Mouse (Mus musculus): ENCODE measurements around the gene Lao1. TPM values are rescaled to one million over a fixed set of nuclear protein-coding genes. Genes with fewer than 3 reads are reported as not detected.
"Not testable (repeated sequence)": the region's sequence is repeated elsewhere in the genome, so short reads cannot be mapped to it uniquely, and the experiment has no call there.

Gene Lao1
- 1 to 10 TPM in 1 of 2 experiments, under 1 TPM in 1; 0.96 to 1.1 TPM for total RNA-seq (2021)

- DNase-seq (ENCODE audit: extremely low spot score in 1 of 2, low spot score in 1 of 2) = no peak
These were observed at the start of gene Lao1 for GRCm38 (mm10) chr4:118961141-118961628. Lao1 (plus strand) TSS chr4:118961578.

DNA sequence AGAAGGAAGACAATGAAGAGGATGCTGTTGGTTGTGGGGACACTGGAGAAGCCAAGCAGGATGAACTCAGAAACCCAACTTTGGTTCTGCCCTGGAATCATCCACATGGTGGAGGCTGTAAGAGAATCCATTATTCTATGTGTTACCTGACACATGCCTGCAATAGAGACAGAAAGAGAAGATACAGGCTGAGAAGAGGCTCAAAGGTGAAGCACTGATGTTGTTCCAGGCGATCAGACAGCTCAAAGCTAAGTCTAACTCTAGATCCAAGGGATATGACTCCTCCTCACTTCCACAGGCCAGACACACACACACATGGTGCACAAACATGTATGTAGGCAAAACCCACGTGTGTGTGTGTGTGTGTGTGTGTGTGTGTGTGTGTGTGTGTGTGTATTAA is 44.0 kb upstream of the Lao1 start, which contains the start of gene Olfr1329:
TSS of gene Olfr1329 (minus strand) at position 101 of the 400 bp plus-strand sequence.
- not testable (repeated sequence) for DNase-seq (ENCODE audit: extremely low spot score in 1 of 2, low spot score in 1 of 2)

DNA sequence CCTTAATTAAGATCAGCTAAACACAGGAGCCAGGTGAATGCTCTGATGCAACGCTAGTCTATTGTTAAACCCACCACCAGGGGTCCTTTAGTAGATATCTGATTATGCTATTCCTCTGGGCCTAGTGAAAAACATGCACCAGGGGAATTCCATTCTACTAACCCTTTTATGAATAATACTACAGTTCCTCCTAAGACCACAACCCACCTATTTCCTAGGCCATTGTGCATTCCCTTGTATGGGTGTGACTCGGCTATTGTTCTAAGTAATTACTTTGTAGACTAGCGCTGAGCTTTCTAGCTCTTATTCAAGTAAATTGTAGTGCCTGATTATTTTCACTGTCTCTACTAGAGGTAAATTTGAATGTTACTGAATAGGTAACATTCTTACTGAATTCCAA is 30.1 kb upstream of the Lao1 start:
- DNase-seq (ENCODE audit: extremely low spot score in 1 of 2, low spot score in 1 of 2) = not testable (repeated sequence)

DNA sequence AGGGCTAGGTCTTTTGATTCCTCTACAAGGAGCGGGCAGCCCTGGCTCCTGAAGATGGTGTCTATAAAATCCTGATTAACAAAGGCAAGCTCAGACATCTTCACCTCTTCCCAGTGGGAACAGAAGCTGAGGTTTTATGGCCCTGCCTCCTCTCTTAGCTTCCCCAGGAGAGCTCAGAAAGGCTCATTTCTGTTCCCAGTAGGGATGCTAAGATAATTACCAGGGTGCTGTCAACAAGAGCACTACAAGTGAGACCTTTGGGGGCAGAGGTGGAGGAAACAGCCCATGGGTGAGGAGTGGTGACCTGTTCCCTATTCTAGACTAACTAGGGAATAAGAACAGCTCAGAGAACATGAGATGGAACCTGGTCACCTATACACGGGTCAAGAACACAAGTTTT is 22.9 kb upstream of the Lao1 start, which contains the start of gene Olfr1328:
TSS of gene Olfr1328 (minus strand) at position 101 of the 400 bp plus-strand sequence.
- no peak for DNase-seq (ENCODE audit: extremely low spot score in 1 of 2, low spot score in 1 of 2)

- no peak for DNase-seq (ENCODE audit: extremely low spot score in 1 of 2, low spot score in 1 of 2)
These were observed 2.6 kb upstream of the Lao1 start for GRCm38 (mm10) chr4:118958812-118959211.

DNA sequence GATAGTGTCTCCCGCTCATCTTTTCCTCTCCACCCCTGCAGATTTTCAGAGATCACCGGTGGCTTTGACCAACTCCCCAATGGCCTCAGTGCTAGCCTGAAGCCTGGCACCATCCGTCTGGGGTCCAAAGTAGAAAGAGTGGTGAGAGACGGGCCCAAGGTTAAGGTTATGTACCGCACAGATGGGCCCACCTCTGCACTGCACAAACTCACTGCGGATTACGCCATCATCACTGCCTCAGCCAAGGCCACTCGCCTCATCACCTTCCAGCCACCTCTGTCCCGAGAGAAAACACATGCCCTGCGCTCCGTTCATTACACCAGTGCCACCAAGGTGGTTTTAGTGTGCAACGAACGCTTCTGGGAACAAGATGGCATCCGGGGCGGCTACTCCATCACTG is 6.3 kb downstream of the Lao1 start:
- no peak for DNase-seq (ENCODE audit: extremely low spot score in 1 of 2, low spot score in 1 of 2)

- no peak for DNase-seq (ENCODE audit: extremely low spot score in 1 of 2, low spot score in 1 of 2)
These were observed 11.9 kb downstream of the Lao1 start for GRCm38 (mm10) chr4:118973281-118973680.

DNA sequence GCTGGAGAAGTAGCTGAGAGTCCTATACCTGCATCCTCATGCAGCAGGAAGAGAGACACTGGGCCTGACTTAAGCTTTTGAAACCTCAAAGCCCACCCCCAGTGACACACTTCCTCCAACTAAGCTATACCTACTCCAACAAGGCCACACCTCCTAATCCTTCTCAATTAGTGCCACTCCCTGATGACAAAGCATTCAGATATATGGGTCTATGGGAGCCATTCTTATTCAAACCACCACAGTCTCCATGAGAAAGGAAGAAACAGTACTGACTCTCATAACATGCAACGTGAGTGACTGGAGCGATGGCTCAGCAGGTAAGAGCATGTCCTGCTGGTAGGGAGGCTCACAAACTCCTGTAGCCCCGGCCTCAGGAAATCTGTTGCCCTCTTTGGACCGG is 23.9 kb downstream of the Lao1 start:
- no peak for DNase-seq (ENCODE audit: extremely low spot score in 1 of 2, low spot score in 1 of 2)

- peak in 1 of 2 experiments; percentile 45 for DNase-seq (ENCODE audit: extremely low spot score in 1 of 2, low spot score in 1 of 2)
These were observed 27.2 kb downstream of the Lao1 start for GRCm38 (mm10) chr4:118988535-118988934.

DNA sequence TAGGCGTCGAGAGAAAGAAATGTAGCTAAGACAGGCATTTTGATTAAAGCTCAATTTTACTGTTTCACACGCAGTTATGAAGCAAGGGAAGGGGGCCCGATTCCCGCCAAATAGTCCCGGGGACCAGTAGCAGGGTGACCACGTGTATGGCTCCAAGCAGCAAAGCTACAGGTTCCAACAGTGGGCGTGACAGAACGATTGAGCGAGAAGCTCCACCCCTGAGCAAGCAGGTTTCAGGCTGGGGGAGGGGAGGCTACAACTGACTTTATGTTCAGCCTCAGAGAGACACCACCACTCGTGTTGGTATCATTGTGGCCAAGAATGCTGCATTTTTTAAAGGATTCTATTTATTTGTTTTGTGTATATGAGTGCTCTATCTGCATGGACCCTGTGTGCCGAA is 28.0 kb downstream of the Lao1 start:
- no peak for DNase-seq (ENCODE audit: extremely low spot score in 1 of 2, low spot score in 1 of 2)

GRCm38 (mm10) chr4:118991797-118992196 is 30.4 kb downstream of the Lao1 start:
- no peak for DNase-seq (ENCODE audit: extremely low spot score in 1 of 2, low spot score in 1 of 2)

GRCm38 (mm10) chr4:118997127-118997542 is 35.8 kb downstream of the Lao1 start:
- no peak for DNase-seq (ENCODE audit: extremely low spot score in 1 of 2, low spot score in 1 of 2)

- no peak for DNase-seq (ENCODE audit: extremely low spot score in 1 of 2, low spot score in 1 of 2)
These were observed 38.5 kb downstream of the Lao1 start for GRCm38 (mm10) chr4:118999691-119000486.

DNA sequence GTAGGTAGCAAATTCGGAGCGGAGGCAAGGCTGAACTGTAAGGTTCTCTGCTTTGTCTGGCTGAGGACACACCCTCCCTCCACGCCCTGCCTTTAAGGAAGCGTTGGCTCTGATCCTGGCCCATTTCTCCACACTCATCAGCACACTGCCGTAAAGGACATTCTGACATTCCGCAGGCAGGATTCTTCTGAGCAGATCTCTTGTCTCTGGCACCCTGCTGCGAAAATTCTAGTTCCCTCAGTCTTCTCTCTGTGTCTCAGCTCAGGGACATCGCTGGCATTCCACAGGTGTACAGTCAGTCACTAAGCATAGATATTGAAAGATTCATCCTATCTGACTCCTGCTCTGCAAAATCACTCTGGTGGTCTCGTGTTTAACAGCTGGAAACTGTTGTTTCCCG is 40.3 kb downstream of the Lao1 start:
- DNase-seq (ENCODE audit: extremely low spot score in 1 of 2, low spot score in 1 of 2) = no peak

- no peak for DNase-seq (ENCODE audit: extremely low spot score in 1 of 2, low spot score in 1 of 2)
These were observed 41.1 kb downstream of the Lao1 start for GRCm38 (mm10) chr4:119002512-119002911.

GRCm38 (mm10) chr4:119004178-119004577 is 42.8 kb downstream of the Lao1 start:
- no peak for DNase-seq (ENCODE audit: extremely low spot score in 1 of 2, low spot score in 1 of 2)

- DNase-seq (ENCODE audit: extremely low spot score in 1 of 2, low spot score in 1 of 2) = peak; percentile 91 to 100
These were observed 43.4 kb downstream of the Lao1 start for GRCm38 (mm10) chr4:119004613-119005339.

DNA sequence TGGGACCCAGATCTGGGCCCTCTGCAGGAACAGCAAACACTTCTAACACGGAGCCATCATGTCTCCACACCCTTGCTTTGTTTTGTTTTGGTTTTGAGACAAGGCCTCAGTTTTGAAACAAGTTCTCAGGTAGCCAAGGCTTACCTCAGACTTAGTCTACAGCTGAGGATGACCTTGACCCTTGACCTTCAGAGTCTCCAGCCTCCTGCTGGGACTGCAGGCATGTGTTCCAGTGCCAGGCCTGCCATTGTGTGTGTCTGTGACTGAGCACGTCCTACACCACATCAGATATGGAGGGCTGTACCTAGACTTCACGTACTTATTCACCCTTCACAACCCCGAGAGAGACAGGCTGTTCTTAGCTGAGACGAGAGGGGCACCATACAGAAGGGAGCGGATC is 46.2 kb downstream of the Lao1 start:
- no peak for DNase-seq (ENCODE audit: extremely low spot score in 1 of 2, low spot score in 1 of 2)

DNA sequence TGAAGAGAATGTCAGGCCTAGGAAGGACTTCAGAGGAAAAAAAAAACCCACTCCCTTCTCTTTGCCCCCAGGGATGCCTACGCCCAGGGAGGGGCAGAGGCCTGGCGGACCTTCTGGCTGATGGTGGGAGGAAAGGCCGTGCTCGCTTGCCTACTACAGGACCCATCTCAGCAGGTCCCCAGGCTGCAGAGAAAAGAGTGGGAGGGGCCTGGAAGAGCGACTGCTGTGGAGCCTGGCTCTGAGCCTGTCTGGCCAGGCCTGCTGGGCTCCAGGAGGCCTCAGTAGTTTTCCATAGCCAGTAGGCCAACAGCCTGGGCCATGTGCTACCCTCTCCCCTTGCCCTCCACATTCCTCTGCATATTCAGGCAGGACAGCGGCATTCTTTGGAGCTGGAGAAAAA is 47.1 kb downstream of the Lao1 start:
- no peak for DNase-seq (ENCODE audit: extremely low spot score in 1 of 2, low spot score in 1 of 2)

DNA sequence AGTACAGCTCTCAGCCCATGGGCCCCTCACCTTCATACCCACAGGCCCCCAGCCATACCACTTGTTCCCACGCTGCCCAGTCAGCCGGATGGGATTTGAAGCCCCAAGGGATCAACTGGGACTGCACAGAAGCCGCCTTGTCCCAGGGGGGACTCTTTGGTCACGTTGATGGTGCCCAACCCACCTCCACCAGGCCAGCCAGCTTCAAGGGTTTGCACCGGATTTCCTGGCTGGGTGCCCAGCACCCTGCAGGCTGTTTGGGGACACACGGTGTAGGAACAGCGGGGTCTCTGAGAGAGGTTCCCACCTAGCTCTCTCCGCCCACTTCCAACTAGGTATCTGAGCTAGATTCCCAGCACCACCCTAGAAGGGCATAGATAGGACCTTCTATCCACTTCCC is 48.4 kb downstream of the Lao1 start:
- no peak for DNase-seq (ENCODE audit: extremely low spot score in 1 of 2, low spot score in 1 of 2)

GRCm38 (mm10) chr4:119011050-119011680 is 49.8 kb downstream of the Lao1 start:
- no peak for DNase-seq (ENCODE audit: extremely low spot score in 1 of 2, low spot score in 1 of 2)
